Mouse (Mus musculus) ES-E14 (cell line): ENCODE results near the gene Aunip.

Experiments used
- CHD2 ChIP-seq: IDR thresholded peaks from 2 replicates; pipeline ENCODE4 v1.6.1; 2014; ENCODE audit warnings: mild to moderate bottlenecking, low read depth, low read length, inconsistent platforms
- ZC3H11A ChIP-seq: IDR thresholded peaks from 2 replicates; pipeline ENCODE4 v1.6.1; 2012; ENCODE audit warnings: low read depth, mild to moderate bottlenecking, inconsistent platforms, low read length, borderline replicate concordance
- ZNF384 ChIP-seq: IDR thresholded peaks from 2 replicates; pipeline ENCODE4 v1.6.1; 2012; ENCODE audit warnings: low read depth, low read length, inconsistent platforms

- no peak for TF ChIP-seq ZNF384
- TF ChIP-seq CHD2 = no peak
- no peak for TF ChIP-seq ZC3H11A
Observed at GRCm38 (mm10) chr4:134560699-134561098, 49.9 kb downstream of the Aunip start.
